Mouse (Mus musculus): ENCODE measurements at regions not wholly inside any gene's neighbourhood (a gene's known extent, or its start where the extent isn't known, plus 50 kb on each side); places are given as distances from the start of the nearest gene placed in this dataset.

DNA sequence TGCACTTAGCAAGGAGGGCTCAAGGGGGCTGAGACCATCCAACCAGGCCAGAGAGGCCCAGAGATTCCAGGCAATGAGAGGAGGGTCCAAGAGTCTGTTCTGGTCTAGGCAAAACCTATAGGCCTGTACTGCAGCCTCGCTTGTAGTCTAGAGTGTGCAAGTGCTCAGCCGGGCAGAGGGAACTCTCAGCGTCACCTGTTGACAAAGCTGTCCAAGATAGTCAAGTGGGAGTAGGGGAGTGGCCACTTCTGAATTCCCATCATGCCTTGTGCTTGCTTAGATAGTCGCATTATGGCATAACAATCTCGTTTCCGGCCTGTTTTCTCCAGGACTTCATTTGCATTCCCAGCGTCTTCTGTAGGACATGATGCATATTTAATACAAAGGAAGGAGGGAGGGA is 398.7 kb upstream of the Zmiz1 start:
- in situ Hi-C loops (cut with MboI) = no loop called here

DNA sequence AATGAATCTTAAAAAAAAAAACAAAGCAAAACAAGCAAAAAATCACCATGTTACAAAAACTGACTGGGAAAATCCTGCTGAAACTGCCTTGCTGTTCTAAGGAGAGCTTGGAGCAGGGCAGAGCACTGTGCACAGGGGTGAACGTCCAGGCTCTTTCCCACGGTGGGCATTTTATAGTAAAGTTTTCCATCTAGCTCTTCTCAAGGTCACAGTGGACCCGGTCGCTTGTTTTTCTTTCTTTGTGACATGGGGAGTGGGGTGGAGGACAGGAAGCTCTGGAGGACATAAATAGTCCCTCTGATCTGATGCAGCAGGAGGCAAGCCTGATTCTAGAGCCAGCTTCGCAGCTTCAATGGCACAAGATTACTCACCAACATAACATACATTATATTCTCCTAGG is 395.9 kb upstream of the Zmiz1 start:
- in situ Hi-C loops (cut with MboI) = no loop called here

DNA sequence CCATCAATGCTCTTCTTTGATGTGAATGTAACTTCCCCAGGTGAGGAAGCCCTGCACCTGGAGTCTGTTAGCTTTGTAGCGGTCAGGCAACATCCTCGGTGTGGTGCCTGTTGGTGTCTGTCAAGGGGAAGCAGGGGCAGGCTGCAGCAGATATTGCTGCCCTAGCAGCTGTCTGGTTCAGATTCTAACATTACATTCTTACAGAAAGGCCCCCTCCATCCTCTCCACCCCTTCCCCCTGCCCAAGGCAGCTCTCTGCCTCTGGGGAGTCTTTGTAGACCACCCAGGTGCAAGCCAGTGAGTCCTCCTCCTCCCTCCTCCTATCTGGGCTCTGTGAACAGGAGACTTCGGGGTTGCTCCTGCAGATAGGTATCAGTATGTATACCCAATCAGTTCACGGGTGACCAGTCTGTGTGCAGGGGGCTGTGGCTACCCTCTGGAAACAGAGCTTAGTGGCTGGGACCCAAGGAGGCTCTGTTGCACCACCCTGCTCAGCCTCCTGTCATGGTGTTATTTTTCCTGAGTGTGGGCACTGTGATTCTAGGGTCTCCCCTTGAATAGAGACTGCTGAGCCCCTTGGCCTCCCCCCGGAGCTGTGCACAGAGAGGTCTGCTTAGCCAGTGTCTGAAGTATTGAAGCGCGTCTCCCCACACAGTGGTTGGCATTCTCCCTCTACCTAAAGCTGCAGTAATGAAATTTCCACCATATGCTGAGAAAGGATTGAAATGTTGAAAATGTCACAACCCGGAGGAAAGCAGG is 394.6 kb upstream of the Zmiz1 start:
- in situ Hi-C loops (cut with MboI) = no loop called here

DNA sequence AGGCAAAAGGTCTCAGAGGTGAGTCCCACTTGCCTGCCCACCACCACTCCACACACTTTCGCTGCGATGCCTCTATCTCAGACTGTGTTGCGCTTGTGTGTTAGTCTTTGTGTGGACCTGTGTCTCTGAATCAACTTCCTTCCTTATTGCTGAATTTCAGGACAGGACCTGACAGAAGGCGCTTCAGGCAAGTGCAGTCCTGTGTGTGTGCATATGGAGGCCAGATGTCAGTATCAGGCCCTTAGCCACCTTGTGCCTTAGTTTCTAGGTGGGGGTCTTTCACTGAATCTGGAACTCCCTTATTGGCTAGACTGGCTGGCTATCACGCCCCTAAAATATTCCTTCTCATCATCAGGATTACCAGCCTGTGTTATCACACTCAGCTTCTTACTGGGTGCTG is 391.6 kb upstream of the Zmiz1 start:
- in situ Hi-C loops (cut with MboI) = no loop called here

DNA sequence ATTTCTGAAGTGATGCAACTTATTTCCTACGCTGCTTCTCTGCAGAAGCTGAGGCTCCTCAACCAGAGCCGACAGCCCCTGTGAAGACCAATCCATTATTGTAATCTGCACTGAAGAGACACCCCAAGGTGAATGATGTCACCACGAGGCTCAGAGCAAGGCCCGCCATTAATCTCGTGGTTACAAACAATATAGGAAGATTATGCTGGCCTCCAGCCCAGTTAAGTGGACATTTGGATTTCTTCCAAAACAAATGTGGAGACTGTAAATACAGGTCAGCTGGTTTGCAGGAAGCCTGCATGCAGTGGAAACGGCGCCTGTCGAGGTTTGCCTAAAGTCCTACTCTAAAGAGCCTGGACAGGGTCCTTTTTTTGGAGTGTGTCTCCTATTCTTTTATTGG is 390.6 kb upstream of the Zmiz1 start:
- in situ Hi-C loops (cut with MboI) = no loop called here

DNA sequence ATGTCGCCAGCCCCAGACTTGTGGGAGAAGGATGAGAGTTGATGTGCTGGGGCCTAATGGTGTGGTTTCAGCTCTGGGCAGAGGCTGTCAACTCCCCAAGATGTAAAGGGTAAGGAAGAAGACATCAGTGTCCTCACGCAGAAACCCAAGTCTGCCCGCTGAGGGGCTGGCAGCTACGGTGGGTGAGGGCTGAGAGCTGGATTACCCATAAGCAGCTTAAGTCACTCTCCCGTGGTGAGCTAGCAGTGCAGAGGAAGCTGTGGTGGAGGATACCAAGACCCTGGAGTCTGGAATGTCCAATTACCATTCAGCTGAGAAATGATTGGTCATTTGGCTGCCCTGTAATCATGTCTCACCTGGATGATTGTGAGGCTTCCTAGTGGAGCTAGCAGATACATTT is 385.8 kb upstream of the Zmiz1 start:
- in situ Hi-C loops (cut with MboI) = no loop called here

DNA sequence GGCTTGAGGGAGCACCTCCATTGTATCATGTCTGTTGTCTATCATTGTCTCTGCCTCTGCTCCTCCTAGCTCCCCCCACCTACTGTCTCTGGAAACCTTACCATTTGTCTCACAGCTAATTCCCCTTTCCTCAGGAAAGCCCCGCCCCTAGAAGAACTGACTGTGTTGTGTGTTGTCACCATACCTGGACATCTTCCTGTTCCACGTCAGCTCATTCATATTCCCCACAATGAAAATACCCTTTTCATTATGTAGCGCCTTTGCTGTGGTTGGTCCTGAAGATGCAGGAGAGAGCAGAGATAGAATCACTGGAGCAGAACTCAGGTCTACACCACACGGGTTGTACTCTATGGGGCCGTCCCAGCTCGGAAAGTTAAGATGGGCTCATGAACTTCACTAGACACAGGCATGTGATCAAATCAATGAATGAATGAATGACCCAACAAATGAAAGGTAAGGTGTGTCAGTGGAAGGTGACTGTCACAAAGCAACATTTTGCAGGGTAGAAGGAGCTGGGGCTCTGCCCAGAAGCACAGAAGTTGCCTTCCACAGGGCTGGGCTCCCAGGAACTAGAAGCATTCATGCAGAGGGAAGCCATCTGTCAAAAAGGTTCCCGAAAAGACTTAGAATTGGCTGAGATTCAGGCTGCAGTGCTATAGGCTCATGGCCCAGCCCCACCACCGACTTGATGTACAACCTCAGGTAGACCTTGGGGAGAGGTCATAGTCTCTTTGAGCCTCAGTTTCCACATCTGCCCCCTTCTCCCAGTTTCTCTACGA is 384.8 kb upstream of the Zmiz1 start:
- in situ Hi-C loops (cut with MboI) = no loop called here

DNA sequence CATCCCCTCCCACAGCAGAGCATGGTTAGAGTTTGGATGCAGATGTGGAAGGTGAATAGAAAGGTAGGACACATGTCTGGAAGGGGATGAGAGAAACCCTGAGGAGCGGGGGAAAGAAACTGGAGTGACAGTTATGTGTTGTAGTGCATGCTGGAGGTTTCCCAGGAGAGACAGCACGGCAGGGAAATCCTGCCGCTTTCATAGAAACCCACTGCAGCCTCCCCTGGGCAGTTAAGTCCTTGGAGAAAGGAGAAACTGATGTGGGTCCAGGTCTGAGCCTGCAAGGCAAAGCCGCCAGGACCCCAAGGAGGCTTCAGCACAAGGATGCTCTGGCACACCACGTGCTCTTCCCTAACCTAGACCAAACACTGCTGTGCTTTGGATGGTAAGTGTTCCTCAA is 384.1 kb upstream of the Zmiz1 start:
- in situ Hi-C loops (cut with MboI) = no loop called here

DNA sequence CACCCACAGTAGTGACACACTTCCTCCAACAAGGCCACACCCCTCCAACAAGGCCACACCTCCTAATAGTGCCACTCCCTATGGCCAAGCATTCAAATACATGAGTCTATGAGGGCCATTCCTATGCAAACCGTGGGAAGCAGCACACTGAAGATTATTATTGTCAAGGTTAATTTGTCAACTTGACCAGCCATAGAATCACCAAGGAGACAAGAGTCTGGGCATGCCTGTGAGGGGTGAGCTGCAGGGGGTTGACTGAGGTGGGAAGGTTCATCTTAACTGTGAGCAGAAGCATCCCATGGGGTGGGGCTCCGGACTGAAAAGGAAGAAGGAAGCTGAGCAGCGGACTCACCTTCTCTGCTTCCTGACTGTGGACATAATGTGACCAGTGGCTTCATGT is 378.6 kb upstream of the Zmiz1 start:
- in situ Hi-C loops (cut with MboI) = no loop called here

DNA sequence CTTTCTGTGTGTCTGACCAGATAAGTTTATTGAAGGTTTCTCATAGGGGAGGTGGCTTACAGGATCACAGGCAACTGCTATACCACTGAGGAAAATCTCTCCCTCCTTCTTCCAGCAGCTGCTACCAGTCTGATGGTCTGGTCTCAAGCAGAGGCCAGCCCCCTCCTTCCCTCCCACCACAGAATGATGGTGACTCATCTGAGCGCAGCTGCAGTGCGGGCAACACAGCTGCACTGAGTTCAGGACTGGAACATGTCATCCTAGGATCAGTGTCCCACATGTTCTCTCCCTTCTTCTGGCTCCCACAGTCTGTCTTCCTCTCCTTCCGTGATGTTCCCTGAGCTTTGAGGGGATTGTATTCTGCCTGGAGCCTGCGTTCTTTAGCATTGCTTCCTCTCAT is 375.1 kb upstream of the Zmiz1 start:
- in situ Hi-C loops (cut with MboI) = no loop called here

DNA sequence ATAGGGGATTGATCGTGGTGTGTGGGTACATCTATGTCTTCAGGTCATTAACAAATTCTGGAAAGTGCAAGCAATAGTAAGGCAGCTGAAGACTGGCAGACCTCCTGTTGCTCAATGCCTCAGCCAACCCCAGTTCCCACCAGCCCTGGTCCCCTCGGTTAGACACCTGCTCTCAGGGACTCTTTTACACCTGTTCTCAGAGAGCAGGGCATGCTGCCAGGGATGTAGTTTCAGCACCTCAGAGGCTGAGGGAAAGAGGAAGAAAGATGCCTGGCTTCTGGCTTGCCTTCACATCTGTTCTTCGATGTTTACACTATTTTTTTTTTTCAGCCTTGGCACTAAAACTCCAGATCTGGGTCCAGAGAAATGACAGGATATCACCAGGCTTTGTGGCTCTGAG is 362.2 kb upstream of the Zmiz1 start:
- in situ Hi-C loops (cut with MboI) = no loop called here

DNA sequence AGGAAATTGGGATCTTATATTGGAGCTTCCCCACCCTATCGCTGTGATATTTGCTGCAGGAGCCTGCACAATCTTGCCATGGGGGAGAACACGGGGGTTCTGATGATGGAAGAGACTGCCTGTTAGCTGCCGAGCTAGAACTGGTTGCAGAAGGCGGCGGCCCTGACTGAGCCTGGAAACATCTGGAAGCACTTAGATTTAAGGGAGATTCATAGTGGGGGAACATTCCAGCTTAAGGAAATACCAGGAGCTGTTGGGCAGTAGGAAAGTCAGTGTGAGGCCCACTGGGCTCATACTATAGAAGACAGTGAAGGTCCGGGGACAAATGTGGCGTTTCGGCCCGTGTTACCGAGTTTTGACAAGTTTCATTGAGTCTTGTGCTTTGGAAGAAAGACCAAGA is 353.6 kb upstream of the Zmiz1 start:
- in situ Hi-C loops (cut with MboI) = loop anchor here (25.0 kb wide), 1 partner anchor 457 kb away; no protein-coding TSS in a partner anchor

DNA sequence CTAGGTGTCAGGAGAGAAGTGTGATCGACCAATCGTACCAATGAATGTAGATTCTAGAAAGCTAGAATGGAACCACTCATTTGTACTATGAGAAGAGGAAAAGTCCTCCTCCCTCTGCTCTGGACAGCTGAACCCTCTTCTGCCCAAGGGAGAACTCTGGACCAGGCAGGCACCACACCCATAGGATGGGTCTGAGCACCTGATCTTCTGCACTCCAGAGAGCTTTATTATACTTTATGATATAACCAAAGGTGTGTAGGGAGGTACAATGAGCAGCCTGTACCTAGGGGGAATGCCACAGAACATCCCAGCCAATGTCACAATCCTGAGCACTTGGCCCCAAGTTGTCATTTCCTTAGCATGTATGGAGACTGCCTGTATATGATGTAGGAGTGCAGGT is 352.5 kb upstream of the Zmiz1 start:
- in situ Hi-C loops (cut with MboI) = loop anchor here (25.0 kb wide), 1 partner anchor 456 kb away; no protein-coding TSS in a partner anchor

DNA sequence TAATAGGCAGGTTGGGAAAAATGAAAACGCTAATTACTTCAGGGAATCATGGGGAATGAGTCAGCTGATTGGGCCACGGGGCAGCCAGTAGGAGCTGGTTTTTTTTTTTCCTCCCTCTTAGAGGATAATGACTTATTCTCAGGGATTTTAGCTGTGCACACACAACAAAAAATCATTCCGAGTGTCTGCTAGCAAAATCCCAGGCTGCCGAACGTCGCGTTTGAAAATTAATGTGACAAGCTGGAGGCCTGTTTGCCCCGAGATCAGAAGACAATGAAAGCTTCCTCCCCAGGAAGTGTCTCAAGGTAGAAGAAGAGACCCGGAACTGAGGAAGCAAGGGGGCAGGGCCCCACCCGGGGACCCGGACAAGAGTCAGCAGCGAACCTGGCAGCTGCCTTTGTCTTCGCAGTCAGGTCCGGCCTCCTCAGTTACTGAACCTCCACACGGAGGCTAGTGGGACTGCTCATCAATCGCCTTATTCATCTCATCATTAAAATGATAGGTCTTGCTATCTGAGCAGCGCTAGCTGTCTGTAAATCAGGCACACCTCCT is 350.8 kb upstream of the Zmiz1 start:
- in situ Hi-C loops (cut with MboI) = loop anchor here (25.0 kb wide), 1 partner anchor 454 kb away; no protein-coding TSS in a partner anchor

DNA sequence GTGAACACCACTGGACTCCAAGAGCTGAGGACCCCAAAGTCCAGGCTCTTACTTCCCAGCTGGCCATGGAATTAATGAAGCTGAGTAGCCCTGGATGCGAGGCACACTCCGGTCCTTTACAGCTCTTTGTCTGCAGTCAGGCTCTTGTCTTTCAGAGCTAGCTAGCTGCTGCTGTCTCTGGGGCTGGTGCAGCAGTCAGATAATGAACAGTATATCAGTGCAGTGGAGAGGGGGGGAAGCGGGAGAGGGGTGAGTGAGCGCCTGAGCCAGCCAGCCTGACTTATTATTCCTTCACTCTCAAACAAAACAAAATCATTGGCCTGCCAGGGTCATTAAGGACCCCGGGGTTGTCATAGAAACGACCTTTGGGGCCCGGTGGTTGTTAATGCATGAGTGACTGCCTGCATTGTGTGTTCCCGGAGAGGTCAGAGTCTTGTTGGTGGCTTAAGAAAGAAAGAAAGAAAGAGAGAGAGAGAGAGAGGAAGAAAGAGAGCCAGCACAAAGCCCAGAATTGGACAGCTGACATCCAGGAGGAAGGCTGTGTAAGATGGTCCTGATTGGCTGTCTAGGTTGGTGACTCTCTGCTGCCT is 350.2 kb upstream of the Zmiz1 start:
- in situ Hi-C loops (cut with MboI) = loop anchor here (25.0 kb wide), 1 partner anchor 454 kb away; no protein-coding TSS in a partner anchor

DNA sequence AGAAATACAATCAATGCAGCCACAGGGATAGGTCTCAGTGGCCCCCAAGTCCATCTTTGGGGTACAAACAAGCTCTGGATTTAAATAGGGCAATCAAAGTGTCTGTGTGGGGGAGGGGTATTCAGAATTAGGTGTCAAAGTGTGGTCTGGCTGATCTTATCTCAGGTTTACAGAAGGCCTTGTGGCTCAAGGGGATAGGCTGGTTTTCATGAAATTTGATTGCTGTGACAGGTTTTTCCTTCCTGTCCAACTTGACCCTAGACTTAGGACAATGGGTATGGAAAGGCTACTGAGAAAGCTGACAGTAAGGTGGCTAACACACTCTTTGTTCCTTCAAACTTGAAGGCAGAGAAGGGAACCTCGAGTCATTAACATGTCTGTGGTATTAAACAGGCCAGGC is 349.3 kb upstream of the Zmiz1 start:
- in situ Hi-C loops (cut with MboI) = loop anchor here (25.0 kb wide), 1 partner anchor 453 kb away; no protein-coding TSS in a partner anchor

DNA sequence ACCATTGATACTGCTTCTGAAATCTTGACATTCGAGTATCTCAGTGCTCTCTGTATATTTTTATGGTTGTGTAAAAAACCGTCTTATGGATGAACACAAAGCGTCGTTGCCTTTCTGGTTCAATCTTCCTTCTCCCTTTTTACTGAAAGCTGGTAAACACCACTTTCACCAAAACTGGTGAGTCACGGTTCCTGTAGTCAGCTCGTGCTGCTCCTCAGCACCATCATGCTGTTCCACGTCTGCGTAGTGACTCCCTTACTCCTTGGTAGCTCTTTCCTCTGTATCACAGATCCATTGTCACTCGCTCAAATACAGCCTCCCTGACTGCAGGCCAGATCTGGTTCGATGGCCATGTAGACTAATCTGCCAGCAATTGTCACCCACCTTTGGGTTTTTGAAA is 346.2 kb upstream of the Zmiz1 start:
- in situ Hi-C loops (cut with MboI) = loop anchor here (25.0 kb wide), 1 partner anchor 449 kb away; no protein-coding TSS in a partner anchor

DNA sequence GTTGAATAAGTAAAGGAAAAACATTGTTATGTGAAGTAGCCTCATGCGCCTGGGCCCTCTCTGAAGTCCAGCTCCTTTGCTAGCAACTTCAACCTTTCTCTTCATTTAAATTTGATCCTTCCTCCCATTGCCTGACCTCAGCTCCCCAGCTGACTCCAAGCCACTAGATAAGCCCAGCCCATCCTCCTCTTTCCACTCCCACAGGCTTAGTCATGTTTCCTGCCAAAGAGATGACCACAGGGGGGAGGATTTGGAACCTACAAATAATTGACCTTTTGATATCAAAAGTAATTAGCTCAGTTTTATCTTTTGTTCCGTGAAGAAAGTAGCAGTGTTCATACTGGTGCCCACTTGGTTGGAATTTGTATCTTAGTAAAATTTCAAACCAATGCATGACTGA is 345.7 kb upstream of the Zmiz1 start:
- in situ Hi-C loops (cut with MboI) = loop anchor here (25.0 kb wide), 1 partner anchor 449 kb away; no protein-coding TSS in a partner anchor

DNA sequence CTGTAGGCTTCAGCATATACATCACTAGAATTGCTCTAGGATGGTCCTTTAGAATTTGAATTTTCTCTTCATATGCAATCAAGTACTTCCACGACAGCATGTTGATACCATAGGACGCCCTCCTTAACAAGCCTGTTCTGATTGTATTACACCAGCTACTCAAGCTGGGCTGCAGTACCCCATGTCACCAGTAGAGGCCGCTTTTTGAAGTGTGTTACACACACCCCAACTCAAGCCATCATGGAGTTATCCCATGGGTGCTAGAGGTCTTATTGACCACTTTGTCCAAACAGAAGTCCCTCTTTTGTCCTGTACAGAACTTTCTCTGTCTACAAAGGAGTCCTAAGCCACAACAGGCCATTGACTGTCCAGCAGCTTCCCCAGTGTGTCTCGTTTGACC is 342.6 kb upstream of the Zmiz1 start:
- in situ Hi-C loops (cut with MboI) = loop anchor here (25.0 kb wide), 1 partner anchor 446 kb away; no protein-coding TSS in a partner anchor

DNA sequence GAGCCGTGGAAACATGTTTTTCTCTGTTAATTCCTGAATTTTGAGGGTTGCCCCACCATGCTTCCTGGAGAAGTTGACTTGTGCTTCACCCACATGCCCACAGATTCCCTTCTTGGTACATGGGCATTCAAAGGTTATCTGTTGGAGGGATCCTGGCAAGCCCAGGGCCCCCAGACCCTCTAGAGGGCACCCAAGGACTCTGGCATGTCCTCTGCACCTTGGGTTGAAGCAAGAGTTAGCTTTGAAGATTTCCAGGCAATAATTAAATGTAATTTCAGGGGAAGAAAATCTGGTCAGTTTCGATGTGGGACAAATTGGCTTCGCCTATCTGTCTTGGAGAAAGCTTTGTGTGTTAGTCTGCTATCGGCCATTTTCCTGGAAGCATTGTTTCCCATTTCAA is 339.0 kb upstream of the Zmiz1 start:
- in situ Hi-C loops (cut with MboI) = loop anchor here (10.0 to 25.0 kb wide), 2 partner anchors 335 to 442 kb away; partner anchors contain the start of gene Zmiz1

DNA sequence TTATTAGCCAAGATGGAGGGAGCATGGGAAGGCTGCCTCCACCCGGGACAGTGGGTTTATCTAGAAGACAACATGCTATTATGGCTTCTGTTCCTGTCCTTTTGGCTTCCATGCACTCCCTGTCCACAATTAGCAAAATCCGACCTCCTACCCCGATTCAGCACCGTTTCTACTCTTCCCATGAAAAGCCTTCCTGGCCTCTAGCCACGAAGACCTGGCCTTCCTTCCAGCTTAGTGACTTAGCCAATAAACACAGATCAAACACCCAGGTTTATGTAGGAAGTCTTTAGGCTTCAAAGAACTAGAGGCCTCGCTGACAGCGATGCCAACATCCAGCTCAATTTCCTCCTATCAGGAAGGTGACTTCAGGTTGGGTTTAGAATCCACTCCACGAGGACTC is 338.5 kb upstream of the Zmiz1 start:
- in situ Hi-C loops (cut with MboI) = loop anchor here (10.0 to 25.0 kb wide), 2 partner anchors 334 to 442 kb away; partner anchors contain the start of gene Zmiz1

DNA sequence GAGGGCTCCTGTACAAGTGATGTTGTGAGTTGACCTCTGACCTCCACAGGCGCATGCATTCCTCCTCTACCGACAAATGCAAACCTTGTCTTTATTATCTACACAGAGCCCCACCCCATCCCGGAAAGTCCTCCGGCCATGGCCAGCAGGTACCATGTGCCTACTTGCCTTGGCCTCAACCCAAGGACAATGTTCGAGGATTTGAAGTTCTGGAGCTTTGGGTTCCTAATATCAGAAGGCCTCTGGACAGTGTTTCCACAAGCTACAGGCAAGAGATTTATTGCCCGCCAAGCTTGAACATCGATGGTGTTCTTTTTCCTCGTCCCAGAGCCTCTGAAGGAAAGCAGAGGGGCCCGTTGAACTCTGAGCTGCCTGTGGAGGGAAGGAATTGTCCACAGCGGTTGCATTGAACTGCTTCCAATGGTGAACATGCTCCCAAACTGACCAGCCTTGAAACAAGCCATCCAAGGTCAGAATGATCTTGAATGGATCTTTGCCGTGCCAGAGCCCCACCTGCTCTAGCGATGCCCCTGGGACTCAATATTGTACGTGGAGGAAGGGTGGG is 335.9 kb upstream of the Zmiz1 start:
- in situ Hi-C loops (cut with MboI) = loop anchor here (10.0 to 25.0 kb wide), 2 partner anchors 332 to 439 kb away; partner anchors contain the start of gene Zmiz1

Data from mature B cell (primary cell).